Mouse (Mus musculus) kidney, embryonic 16.5 days (tissue): ENCODE measurements around the gene Met. TPM values are rescaled to one million over a fixed set of nuclear protein-coding genes. Genes with fewer than 3 reads are reported as not detected.

Experiments used
- ATAC-seq: fragments of 200-750 bp; cut with Nextera tagmentation; 2 replicates; pipeline ENCODE4 v1.8.0; 2017; ENCODE audit warnings: moderate TSS enrichment; ENCODE audit not compliant: low FRiP score, low TSS enrichment
- H3K27ac ChIP-seq: fragments of 300-500 bp; sonication (generic); 2 replicates; pipeline ENCODE4 v1.5.1; 2014; ENCODE audit warnings: low read length
- H3K27me3 ChIP-seq: fragments of 300-500 bp; sonication (generic); 2 replicates; pipeline ENCODE4 v1.6.1; 2014; ENCODE audit warnings: low read length, control low read depth, mixed read lengths; ENCODE audit not compliant: insufficient read depth
- H3K36me3 ChIP-seq: fragments of 300-500 bp; sonication (generic); 2 replicates; pipeline ENCODE4 v1.6.1; 2014; ENCODE audit warnings: low read length, control low read depth, mixed read lengths; ENCODE audit not compliant: insufficient read depth
- H3K4me1 ChIP-seq: fragments of 300-500 bp; sonication (generic); 2 replicates; pipeline ENCODE4 v1.6.1; 2014; ENCODE audit warnings: low read length, control low read depth, mixed read lengths; ENCODE audit not compliant: insufficient read depth
- H3K4me2 ChIP-seq: fragments of 300-500 bp; sonication (generic); replicated peaks from 2 replicates; pipeline ENCODE4 v1.6.1; 2014; ENCODE audit warnings: low read depth, low read length
- H3K4me3 ChIP-seq: fragments of 300-500 bp; sonication (generic); 2 replicates; pipeline ENCODE4 v1.5.1; 2014; ENCODE audit warnings: mild to moderate bottlenecking, low read length
- H3K9ac ChIP-seq: fragments of 300-500 bp; sonication (generic); replicated peaks from 2 replicates; pipeline ENCODE4 v1.6.1; 2014; ENCODE audit warnings: low read length
- H3K9me3 ChIP-seq: fragments of 300-500 bp; sonication (generic); 2 replicates; pipeline ENCODE4 v1.6.1; 2016; ENCODE audit warnings: low read length, control low read depth
- WGBS: fragments of 180-500 bp; shearing (Covaris S2); extraction: QIAGEN DNeasy Blood & Tissue Kit; methylation state at CpG from one replicate; pipeline ENCODE4 v1.1.7; 2014; 5-methylcytosine and 5-hydroxymethylcytosine counted together
- polyA plus RNA-seq: library from polyadenylated mRNA; unstranded; fragments of >200 nt; fragmentation: Nextera tagmentation; extraction: Ambion mirVana; gene quantifications from 2 replicates; pipeline ENCODE4 v1.2.1, GENCODE M21; 2015

Met gene
- polyA plus RNA-seq, 1 experiment from 2014 or later, result 18.5 TPM

GRCm38 (mm10) chr6:17559657-17560056, 96.1 kb downstream of the Met start:
- WGBS, result 69% methylated on average over 4 of the region's 4 CpGs
- peak; percentile 53; the same call in 1 of the 2 replicates for ATAC-seq
- H3K4me1 ChIP-seq, result peaks cover 3% of the 10 kb centered on the region
- H3K27ac ChIP-seq, result no peak overlapping the region
- H3K27me3 ChIP-seq, result no peaks in the 10 kb centered on the region
- peaks cover 5% of the 10 kb centered on the region; the same call in 1 of the 2 replicates for H3K36me3 ChIP-seq
- H3K9ac ChIP-seq, result no peak overlapping the region
- no peak overlapping the region for H3K4me2 ChIP-seq
- H3K9me3 ChIP-seq, result no peaks in the 10 kb centered on the region
- H3K4me3 ChIP-seq, result no peak overlapping the region

- H3K9me3 ChIP-seq, result no peaks in the 10 kb centered on the region
- peaks cover 5% of the 10 kb centered on the region for H3K36me3 ChIP-seq
- 78% methylated on average over 2 of the region's 2 CpGs for WGBS
- no peaks in the 10 kb centered on the region; the same call in 1 of the 2 replicates for H3K4me1 ChIP-seq
- H3K27ac ChIP-seq, result no peak overlapping the region
- no peak overlapping the region for H3K4me3 ChIP-seq
- H3K9ac ChIP-seq, result no peak overlapping the region
- no peak overlapping the region for H3K4me2 ChIP-seq
- ATAC-seq, result no peak
- H3K27me3 ChIP-seq, result no peaks in the 10 kb centered on the region
Measured at GRCm38 (mm10) chr6:17561347-17561746, 97.7 kb downstream of the Met start.

GRCm38 (mm10) chr6:17561886-17562285, 98.3 kb downstream of the Met start:
- Histone ChIP-seq H3K27me3 (no peaks in the 10 kb centered on the region), H3K4me3 (no peak overlapping the region), H3K4me1 (no peaks in the 10 kb centered on the region; the same call in 1 of the 2 replicates), H3K9ac (no peak overlapping the region), H3K4me2 (no peak overlapping the region), H3K9me3 (no peaks in the 10 kb centered on the region), H3K36me3 (peaks cover 5% of the 10 kb centered on the region), H3K27ac (no peak overlapping the region)
- WGBS, result 72% methylated on average over 3 of the region's 3 CpGs
- no peak for ATAC-seq

- WGBS, result 24% methylated on average over 10 of the region's 10 CpGs
- ATAC-seq, result no peak
- H3K4me3 ChIP-seq, result no peak overlapping the region
- no peaks in the 10 kb centered on the region for H3K9me3 ChIP-seq
- H3K4me1 ChIP-seq, result no peaks in the 10 kb centered on the region; the same call in 1 of the 2 replicates
- peaks cover 5% of the 10 kb centered on the region for H3K36me3 ChIP-seq
- no peak overlapping the region for H3K27ac ChIP-seq
- H3K9ac ChIP-seq, result no peak overlapping the region
- no peak overlapping the region for H3K4me2 ChIP-seq
- H3K27me3 ChIP-seq, result no peaks in the 10 kb centered on the region
Measured at GRCm38 (mm10) chr6:17562472-17563088, 99.0 kb downstream of the Met start.

- H3K9me3 ChIP-seq, result no peaks in the 10 kb centered on the region
- no peaks in the 10 kb centered on the region for H3K4me1 ChIP-seq
- no peak overlapping the region for H3K4me3 ChIP-seq
- H3K4me2 ChIP-seq, result no peak overlapping the region
- H3K9ac ChIP-seq, result no peak overlapping the region
- no peak overlapping the region for H3K27ac ChIP-seq
- ATAC-seq, result 0 out of 2 replicates have a peak, but pooled peaks have one; percentile 63
- H3K27me3 ChIP-seq, result no peaks in the 10 kb centered on the region
- H3K36me3 ChIP-seq, result peaks cover 14% of the 10 kb centered on the region
- 84% methylated on average over 11 of the region's 11 CpGs for WGBS
Measured at GRCm38 (mm10) chr6:17568702-17569352, 105.2 kb downstream of the Met start.

- no peaks in the 10 kb centered on the region for H3K4me1 ChIP-seq
- no peak overlapping the region for H3K27ac ChIP-seq
- ATAC-seq, result no peak
- H3K27me3 ChIP-seq, result no peaks in the 10 kb centered on the region
- H3K4me2 ChIP-seq, result no peak overlapping the region
- no peak overlapping the region for H3K4me3 ChIP-seq
- no peak overlapping the region for H3K9ac ChIP-seq
- WGBS, result 73% methylated on average over 5 of the region's 5 CpGs
- H3K9me3 ChIP-seq, result no peaks in the 10 kb centered on the region
- peaks cover 12% of the 10 kb centered on the region; the same call in 1 of the 2 replicates for H3K36me3 ChIP-seq
Measured at GRCm38 (mm10) chr6:17573227-17573626, 109.6 kb downstream of the Met start.

GRCm38 (mm10) chr6:17573732-17574131, 110.1 kb downstream of the Met start:
- WGBS, result 84% methylated on average over 2 of the region's 2 CpGs
- ATAC-seq, result no peak
- H3K9ac ChIP-seq, result no peak overlapping the region
- no peak overlapping the region for H3K27ac ChIP-seq
- no peaks in the 10 kb centered on the region for H3K27me3 ChIP-seq
- no peak overlapping the region for H3K4me3 ChIP-seq
- no peak overlapping the region for H3K4me2 ChIP-seq
- H3K4me1 ChIP-seq, result no peaks in the 10 kb centered on the region
- no peaks in the 10 kb centered on the region for H3K9me3 ChIP-seq
- peaks cover 12% of the 10 kb centered on the region; the same call in 1 of the 2 replicates for H3K36me3 ChIP-seq

GRCm38 (mm10) chr6:17578092-17578760, 114.6 kb downstream of the Met start:
- Histone ChIP-seq H3K4me3 (no peak overlapping the region), H3K9me3 (no peaks in the 10 kb centered on the region), H3K36me3 (0 out of 2 replicates have a peak, but pooled peaks cover 3% of the 10 kb centered on the region), H3K4me1 (no peaks in the 10 kb centered on the region), H3K27me3 (no peaks in the 10 kb centered on the region), H3K27ac (no peak overlapping the region), H3K9ac (no peak overlapping the region), H3K4me2 (no peak overlapping the region)
- WGBS, result 34% methylated on average over 3 of the region's 3 CpGs
- ATAC-seq, result no peak

GRCm38 (mm10) chr6:17580349-17580748, 116.7 kb downstream of the Met start:
- no peaks in the 10 kb centered on the region for H3K27me3 ChIP-seq
- no peak overlapping the region for H3K4me3 ChIP-seq
- no peaks in the 10 kb centered on the region for H3K36me3 ChIP-seq
- no peak overlapping the region for H3K4me2 ChIP-seq
- no peaks in the 10 kb centered on the region; the same call in 1 of the 2 replicates for H3K4me1 ChIP-seq
- H3K9me3 ChIP-seq, result no peaks in the 10 kb centered on the region
- H3K27ac ChIP-seq, result no peak overlapping the region
- no peak for ATAC-seq
- 90% methylated on average over 3 of the region's 3 CpGs for WGBS
- no peak overlapping the region for H3K9ac ChIP-seq
